Mouse (Mus musculus): ENCODE results near the gene Ablim1.

DNA sequence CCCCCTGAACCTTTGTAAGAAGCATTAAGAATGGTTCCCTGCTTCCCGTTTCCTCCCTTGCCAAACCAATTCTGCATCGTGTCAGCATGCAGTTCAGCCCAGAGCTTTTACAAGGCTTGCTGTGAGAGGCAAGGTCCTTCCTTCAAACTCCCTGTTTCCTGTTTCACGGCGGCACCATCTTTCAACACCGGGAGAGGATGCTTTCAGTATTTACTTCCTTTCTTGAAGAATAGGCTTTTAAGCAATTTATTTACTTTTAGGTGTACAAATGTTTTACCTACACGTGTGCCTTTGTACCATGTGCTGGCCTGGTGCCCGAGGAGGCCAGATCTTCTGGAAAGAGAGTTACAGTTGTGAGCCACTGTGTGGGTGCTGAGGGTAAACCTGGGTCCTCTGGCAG, 41.6 kb upstream of the Ablim1 start:
- TF ChIP-seq CTCF (IDR thresholded peaks at IDR 0.05; ENCODE audit: borderline replicate concordance, insufficient read depth, low read depth, low read length) (no peak), POLR2A (IDR thresholded peaks at IDR 0.05; ENCODE audit: borderline replicate concordance, insufficient read depth, low read length) (no peak)

Measured in cerebellum, adult 2 months (tissue).